Mouse (Mus musculus) heart, adult 10 weeks (tissue): ENCODE data around the gene Ager. TPM values are rescaled to one million over a fixed set of nuclear protein-coding genes. Genes with fewer than 3 reads are reported as not detected.

ENCODE experiments used
- polyA plus RNA-seq: library from polyadenylated mRNA; stranded (reverse); fragments of 350-450 nt; fragmentation: Illumina TruSeq; extraction: RNeasy Lipid Tissue Mini Kit (QIAGEN cat#74804); gene quantifications from one replicate; pipeline ENCODE4 v1.2.3, GENCODE M21; 2014; ENCODE audit warnings: low read depth, low replicate concordance

Ager gene
- polyA plus RNA-seq, result 0.63 TPM

DNA sequence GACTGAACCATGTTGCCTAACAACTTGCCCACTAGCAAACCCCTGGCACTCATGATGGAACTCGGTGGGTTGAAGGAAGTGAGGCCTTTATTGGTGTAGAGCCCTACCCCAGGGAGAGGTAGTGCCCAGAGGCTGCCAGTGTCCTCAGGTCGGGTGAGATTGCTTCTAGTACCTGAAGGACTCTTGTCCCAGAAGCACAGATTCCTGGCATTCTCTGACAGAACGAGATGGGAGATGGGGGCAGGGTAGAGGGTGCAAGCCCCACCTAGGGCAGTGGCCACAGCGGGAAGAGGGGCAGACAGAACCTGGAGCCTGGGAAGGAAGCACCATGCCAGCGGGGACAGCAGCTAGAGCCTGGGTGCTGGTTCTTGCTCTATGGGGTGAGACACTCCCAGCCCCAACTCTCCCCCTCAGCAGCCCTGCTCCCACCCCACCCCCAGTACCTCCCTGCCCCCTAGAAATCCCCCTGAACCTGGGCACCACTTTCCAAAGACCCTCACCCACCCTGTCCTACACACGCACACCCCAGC lies at the start of gene Ager:
Gene Ager, plus strand, starts transcription at position 297 of the 530 bp plus-strand sequence.

DNA sequence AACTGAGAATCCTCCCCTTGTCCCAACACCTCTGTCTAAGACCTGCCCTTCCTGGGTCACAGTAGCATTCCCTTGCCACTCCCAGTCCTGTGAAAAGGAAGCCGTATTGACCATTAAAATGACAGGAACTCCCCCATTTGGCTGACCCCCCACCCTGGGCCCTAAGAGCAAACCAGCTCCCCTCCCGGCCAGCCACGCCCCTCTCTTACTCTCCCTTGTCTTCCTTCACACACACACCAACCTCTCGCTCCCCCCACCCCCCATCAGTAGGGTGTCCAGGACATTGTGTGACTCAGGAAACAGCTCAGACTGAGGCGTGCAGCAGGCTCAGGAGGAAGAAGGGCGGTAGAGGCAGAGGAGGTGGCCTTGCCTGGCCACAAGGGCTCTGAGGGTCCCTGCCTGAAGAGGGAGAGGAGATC lies 33.6 kb upstream of the Ager start, which contains the start of gene Notch4:
Gene Notch4, plus strand, starts transcription at position 266 of the 419 bp plus-strand sequence.

DNA sequence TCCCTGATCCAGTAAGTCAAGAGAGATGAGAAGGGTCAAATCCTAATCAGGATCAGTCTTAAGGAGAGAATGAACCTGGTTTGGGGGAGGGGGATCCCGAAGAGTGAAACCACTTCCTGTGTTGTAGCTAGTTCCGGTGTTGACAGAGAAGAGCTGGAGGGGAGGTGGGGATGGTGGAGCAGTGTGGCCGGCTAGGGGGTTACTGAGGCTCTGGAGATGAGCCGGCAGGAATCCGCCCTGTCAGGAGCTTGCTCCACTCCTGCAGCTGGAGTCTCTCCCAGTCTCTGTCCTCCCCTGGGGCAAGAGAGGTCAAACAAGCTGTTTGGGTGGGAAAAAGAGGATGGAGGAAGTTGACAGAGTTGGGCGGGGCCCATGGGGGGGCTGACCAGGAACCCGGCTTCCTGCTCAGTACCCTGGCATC lies 8.0 kb upstream of the Ager start, which contains the start of gene Gpsm3:
Gene Gpsm3, plus strand, starts transcription at position 126 of the 421 bp plus-strand sequence.

GRCm38 (mm10) chr17:34591029-34591993 lies 6.4 kb upstream of the Ager start, which contains the start of gene Pbx2:
TSS of gene Pbx2 (plus strand) at chr17:34591266.

DNA sequence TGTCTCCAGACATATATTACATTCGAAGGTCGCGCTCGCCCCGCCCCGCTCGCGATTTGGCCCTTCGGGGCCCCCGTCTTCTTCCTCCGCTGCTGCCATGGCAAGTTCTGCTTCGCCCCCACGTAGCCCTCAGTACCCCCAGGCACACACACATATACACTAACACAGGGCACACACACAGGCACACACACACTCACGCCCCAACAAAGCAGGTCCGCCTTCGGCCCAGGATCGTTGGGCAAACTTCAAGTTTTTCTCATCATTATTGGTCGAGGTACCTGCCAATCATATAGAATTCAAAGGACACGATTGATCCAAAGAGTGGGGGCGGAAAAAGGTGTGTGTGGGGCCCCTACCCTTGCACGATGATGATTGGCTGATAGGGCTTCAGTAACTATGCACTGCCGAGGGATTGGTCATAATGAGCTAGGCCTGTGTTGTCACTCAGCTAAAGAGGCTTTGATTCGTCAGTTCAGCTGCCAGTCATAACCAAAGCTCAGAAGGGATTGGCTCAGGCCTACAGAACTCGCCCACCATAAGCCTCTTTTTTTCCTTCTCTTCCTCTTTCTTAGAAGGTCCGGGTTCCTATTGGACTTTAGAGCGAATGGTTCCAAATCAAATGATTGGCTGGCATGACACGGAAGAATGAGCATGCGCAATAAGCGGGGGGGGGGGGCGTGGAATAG lies 5.9 kb downstream of the Ager start, which contains the start of gene Rnf5:
Gene Rnf5, minus strand, starts transcription at position 316 of the 686 bp plus-strand sequence.

DNA sequence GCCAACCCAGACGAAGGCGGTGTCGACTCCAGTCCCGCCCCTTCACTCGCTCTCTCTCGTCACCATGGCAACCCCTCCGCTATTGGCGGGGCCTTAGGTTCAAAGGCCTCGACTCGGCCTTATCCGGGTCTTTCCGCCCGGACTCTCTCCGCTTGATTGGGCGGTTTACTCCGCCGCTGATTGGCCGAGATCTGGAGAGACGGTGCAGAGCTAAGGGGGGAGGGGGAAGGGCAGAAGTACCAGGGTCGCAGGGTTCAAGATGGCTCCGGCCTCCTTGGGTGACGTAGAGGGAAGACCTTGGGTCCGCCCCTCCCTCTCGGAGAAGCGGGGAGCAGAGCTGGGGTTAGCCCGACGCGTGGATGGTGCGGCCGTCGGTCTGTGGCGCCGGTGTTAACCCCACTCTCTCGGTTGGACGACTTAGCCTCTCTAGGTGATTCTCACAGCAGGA lies 6.4 kb downstream of the Ager start, which contains the start of gene Agpat1:
Gene Agpat1, plus strand, starts transcription at position 202 of the 448 bp plus-strand sequence.

GRCm38 (mm10) chr17:34615871-34616270 lies 18.2 kb downstream of the Ager start, which contains the start of gene Egfl8:
TSS of gene Egfl8 (minus strand) at chr17:34615971.

DNA sequence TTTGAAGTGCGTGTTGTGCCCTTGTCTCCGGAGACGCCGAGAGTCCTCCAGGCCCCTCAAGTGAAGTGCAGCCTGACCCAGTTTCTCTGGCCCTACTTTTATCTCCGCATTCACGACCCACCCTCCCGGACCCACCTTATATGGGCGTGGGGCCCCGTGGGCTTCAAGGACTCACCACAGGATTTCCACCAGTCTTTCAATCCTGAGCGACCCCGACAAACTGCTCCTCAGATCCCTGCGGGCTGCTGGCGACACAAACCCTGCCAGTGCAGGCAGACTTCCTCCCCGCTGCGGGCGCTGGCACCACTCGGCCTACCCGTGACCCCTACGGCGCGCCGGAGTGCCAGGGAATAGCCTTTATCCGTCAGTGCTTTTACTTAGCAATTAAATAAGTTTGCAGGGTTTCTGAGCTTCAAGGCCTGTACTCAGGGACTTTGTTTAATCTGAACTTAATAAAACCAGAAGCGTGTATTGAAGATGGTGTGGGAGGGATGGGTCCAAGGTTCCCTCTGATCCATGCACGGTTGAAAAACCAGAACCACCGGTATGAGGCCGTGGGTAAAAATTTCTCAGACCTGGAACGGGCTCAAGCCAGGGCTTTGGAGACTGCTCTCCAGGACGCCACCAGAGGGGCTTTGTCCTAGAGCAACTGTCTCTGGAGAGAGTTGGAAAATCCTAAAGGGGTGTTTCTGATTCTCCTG lies 30.4 kb downstream of the Ager start, which contains the start of gene Ppt2:
Gene Ppt2, minus strand, starts transcription at position 568 of the 701 bp plus-strand sequence.

GRCm38 (mm10) chr17:34629221-34629751 lies 31.6 kb downstream of the Ager start, which contains the start of gene Prrt1:
TSS of gene Prrt1 (plus strand) at chr17:34629533.

DNA sequence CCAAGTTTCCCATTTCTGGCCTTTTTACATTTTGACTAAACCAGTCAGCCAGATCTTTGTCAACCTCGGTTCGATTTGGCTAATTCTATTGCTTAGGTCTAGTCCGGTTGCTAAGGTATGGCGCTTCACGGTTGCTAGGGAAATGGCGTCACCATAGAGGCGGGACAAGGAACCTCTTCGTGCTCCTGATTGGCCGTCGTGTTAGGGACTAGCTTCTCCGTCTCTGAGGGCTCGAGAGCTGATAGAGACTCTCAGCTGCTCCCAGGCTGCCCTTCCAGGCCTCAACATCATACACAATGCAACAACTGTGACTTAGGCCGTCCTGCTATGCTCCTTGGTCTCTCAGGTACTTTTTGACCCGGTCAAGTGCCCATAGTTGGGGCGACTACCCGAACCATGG lies 46.9 kb downstream of the Ager start, which contains the start of gene Fkbpl:
Gene Fkbpl, plus strand, starts transcription at position 157 of the 400 bp plus-strand sequence.

GRCm38 (mm10) chr17:34646906-34647787 lies 49.5 kb downstream of the Ager start, which contains the start of gene Atf6b:
TSS of gene Atf6b (plus strand) at chr17:34647146.

Other genes starting within 250 kb of the Ager start
- gene Btnl2, start 243.0 kb upstream of the Ager start, polyA plus RNA-seq, result not detected
- gene Btnl1, start 220.7 kb upstream of the Ager start, polyA plus RNA-seq, result not detected
- not detected for gene BC051142, start 199.0 kb upstream of the Ager start, polyA plus RNA-seq
- not detected for gene Btnl4, start 120.5 kb upstream of the Ager start, polyA plus RNA-seq
- not detected for gene Btnl6, start 80.5 kb upstream of the Ager start, polyA plus RNA-seq
- gene Notch4, start 33.6 kb upstream of the Ager start, polyA plus RNA-seq, result 14.8 TPM
- 6.1 TPM for gene Gpsm3, start 8.1 kb upstream of the Ager start, polyA plus RNA-seq
- gene Pbx2, start 6.6 kb upstream of the Ager start, polyA plus RNA-seq, result 18.1 TPM
- 49.3 TPM for gene Rnf5, start 5.8 kb downstream of the Ager start, polyA plus RNA-seq
- gene Agpat1, start 6.4 kb downstream of the Ager start, polyA plus RNA-seq, result 65.9 TPM
- 0.84 TPM for gene Egfl8, start 18.1 kb downstream of the Ager start, polyA plus RNA-seq
- gene Ppt2, start 30.6 kb downstream of the Ager start, polyA plus RNA-seq, result 56.2 TPM
- 4.3 TPM for gene Prrt1, start 31.7 kb downstream of the Ager start, polyA plus RNA-seq
- gene Fkbpl, start 46.9 kb downstream of the Ager start, polyA plus RNA-seq, result 5.5 TPM
- 19.6 TPM for gene Atf6b, start 49.3 kb downstream of the Ager start, polyA plus RNA-seq
- 19.1 TPM for gene Tnxb, start 72.7 kb downstream of the Ager start, polyA plus RNA-seq
- gene C4b, start 146.0 kb downstream of the Ager start, polyA plus RNA-seq, result 19.0 TPM
- gene Cyp21a1, start 206.7 kb downstream of the Ager start, polyA plus RNA-seq, result not detected
- gene Stk19, start 239.1 kb downstream of the Ager start, polyA plus RNA-seq, result 15.7 TPM
- 18.6 TPM for gene Dxo, start 239.2 kb downstream of the Ager start, polyA plus RNA-seq